Mouse (Mus musculus) cortical plate, adult 2 months (tissue): ENCODE data around the gene Ntmt1.

Source experiments
- CTCF ChIP-seq: fragments of 200-500 bp; IDR thresholded peaks from 2 replicates; pipeline ENCODE4 v1.5.1; 2011; ENCODE audit warnings: mild to moderate bottlenecking, control low read depth, low read length; ENCODE audit not compliant: insufficient read depth; ENCODE audit errors: extremely low read depth
- POLR2A ChIP-seq: fragments of 200-500 bp; IDR thresholded peaks from 2 replicates; pipeline ENCODE4 v1.6.1; 2011; ENCODE audit warnings: mild to moderate bottlenecking, low read length, control low read depth; ENCODE audit not compliant: insufficient read depth; ENCODE audit errors: extremely low read depth

DNA sequence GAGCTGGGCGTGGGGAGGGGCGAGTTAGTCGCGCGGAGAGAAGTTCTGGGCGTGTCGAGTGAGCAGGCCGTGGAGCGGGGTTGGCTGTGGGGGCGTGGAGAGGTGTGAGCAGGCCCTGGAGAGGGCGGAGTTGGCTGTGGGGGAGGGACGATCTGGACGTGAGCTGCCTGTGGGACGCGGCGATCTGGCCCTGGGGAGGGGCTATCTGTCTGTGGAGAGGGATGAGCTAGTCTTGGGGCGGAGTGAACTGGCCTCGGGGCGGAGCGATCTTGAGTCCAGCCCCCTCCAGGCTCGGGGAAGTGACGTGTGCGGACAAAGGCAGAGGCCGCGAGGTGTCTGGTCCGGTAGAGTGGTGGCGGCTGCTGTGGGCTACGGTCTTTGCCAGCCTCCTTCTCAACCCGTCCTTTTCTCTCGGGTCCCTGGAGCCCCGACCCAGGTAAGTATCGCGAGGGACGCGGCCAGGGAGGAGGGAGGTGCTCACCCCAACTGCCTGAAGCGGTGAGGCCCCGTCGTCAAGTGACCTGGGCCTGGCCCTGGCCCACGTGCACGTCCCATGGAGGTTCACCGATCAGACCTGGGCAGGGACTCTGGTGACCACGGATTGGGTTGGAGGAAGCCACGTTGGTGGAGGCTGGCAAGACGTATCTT lies at the start of gene Ntmt1:
- peak; percentile 90 for TF ChIP-seq POLR2A
- no peak for TF ChIP-seq CTCF
